Mouse (Mus musculus) layer of hippocampus, adult 9-11 months (tissue): ENCODE results near the gene Tnrc6b.

ENCODE experiments used
- DNase-seq: peaks from one replicate; pipeline ENCODE4 v3.0.0; 2022

Gene Tnrc6b

DNA sequence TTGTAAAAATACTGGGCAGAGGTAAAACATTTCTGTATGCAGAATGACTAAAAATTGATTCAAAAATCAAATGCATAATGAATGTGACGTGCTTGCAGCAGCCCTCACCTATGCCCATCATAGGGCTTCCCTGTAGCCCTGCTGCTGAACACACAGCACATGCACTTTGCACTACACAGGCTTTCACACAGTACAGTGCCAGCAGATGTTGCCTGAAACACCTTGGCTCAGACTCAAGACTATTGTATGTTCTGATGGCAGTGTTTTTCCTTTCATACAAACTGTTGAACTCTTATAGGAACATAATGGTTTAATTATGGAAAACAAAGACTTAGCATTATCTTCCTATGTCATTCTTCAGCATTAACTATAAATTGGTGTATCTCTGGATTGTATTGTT, 84.0 kb downstream of the Tnrc6b start:
- DNase-seq = no peak

DNA sequence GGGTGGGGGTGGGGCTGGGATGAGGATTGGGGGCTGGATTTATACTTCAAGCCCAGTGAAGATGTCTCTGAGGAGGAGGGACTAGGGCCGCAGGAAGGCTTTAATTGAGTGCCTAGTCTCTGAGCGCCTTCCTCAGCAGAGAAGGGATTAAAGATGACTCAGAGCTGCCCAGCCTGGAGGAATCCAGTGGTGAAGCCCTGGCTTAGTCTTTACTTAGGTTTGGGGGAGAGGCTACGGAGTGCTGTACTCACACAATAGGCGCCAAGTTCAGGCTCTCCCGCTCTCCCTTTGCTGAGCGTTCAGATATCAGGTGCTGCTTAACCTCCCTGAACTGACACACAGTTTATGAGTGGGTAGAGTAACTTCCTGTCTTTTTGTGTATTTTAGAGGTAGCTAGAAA, 86.6 kb downstream of the Tnrc6b start:
- DNase-seq = peak; percentile 29

DNA sequence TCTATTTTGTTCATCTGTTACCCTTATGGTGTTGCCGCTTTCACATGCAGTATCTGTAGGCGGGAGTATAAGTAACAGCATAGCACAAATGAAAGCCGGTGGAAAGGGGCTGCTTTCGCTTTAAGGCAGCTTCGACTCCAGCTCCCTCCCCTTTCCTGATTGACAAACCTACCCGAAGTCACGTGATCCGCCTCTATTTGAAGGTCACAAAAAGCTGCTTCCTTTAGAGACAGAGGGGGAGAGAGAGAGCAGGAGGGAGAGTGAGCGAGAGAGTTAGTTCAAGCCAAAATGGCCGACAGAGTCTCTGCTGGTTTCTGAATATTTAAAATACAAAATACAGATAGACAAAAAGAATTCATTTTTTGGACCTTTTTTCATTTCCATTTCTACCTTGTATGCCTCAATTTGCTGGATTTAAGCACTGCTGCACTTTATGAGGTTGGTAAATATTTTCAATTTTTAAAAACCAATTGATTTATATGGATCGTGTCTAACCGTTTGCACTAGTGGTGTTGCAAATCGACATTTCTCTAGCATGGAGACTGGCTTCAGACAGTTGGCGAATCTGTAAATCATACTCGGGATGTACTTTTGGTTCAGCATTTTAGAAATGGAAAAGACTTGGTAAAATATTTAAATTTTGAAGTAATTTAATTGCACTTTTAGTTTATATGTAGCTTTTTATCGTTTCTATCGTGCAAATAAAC, 87.4 kb downstream of the Tnrc6b start:
- DNase-seq = peak; percentile 97

DNA sequence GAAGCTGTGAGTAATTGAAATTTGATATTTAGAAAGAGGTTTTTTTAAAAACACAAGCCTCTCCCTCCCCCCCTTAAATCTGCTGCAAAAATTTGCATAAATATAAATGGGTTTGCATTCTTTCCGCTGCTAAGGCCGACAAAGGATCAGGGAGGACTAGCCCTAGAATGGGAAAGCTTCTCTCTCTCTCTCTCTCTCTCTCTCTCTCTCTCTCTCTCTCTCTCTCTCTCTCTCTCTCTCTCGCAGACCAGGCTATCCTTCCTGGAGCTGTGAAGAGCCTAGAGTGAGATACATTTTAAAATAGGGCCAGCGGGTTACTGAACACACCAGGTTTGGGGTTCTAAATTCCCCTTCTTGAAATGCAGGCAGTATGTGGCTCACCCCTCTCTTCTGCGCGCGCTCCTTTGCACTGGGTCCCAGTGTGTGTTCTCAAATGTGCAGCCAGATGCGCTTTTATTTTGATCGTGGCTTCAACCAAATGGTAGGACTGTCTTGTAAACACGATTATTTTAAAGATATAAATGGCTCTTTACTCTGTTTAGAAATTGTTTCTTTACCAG, 88.0 kb downstream of the Tnrc6b start:
- DNase-seq = peak; percentile 34

DNA sequence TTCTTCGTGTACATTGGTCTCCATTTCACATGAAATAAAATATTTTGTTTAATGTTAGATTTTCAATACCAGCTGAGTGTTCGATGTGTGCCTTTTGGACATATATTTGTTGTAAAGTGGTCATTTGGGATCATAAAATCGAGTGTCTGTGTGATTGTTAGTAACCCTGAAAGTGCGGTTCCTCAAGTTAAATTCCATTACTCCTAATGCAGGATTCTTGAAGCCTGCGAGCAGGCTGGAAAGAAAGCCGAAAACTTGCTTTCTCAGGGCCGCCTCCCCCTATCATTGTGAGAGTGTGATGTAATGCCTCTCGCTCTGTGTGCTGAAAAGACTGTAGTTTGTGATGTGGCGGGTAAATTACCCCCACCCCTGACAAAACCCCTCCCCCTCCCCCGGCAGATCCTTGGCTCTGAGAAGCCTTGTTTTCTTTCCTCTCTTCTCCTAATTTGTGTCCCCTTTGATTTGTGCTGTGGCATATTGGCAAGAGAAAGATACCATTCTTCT, 88.6 kb downstream of the Tnrc6b start:
- DNase-seq = no peak

DNA sequence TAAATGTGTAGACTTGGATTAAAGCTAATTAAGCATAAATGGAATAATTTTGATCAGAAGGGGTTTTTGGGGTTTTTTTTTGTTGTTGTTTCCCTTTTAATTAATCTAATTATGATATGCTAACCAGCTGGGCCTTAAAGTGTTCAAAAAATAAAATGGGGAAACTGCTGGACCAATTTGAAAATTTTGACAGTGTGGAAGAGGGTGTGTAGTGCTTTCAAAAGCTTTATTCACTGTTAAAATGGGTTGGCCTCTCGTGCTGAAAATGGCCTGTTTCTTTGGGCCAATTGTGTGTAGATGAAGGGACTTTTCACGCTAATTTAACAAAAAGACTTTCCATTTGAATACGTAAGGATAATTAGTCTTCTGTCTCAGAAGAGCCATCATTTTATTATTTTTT, 89.1 kb downstream of the Tnrc6b start:
- no peak for DNase-seq

DNA sequence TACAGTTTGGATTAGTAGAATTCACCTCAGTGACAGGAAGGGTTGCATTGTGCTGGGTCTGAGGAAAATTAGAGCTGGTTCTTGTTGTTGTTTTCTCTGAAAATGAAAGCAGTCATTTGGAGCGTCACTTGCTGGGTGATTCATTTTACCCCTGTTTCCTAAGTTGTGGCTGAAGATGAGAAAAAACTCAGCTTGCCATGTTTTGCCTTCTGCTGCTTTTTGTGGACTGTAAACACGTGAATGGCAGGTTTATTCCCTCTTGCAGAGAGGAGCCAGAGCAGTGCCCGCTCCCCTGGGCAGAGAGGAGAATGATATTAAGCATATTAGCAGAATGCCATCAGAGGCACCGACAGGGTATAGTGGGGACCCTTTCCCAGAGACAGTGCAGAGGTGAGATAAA, 89.7 kb downstream of the Tnrc6b start:
- DNase-seq = no peak

DNA sequence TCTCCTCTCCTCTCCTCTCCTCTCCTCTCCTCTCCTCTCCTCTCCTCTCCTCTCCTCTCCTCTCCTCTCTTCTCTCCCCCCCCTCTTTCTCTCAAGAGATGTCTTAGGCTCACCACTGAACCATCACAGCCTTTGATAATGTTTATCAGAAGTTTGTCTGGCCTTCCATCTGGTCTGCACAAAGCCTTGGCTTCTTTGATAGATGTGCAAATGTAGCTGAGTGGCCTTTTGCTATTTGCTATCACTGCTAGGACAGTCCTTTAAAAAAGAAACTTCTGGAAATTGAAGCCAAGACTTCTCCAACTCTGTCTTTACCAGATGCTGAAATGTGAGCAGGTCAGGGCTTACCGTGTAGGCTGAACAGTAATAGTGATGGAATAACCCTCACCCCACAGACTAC, 90.5 kb downstream of the Tnrc6b start:
- no peak for DNase-seq

DNA sequence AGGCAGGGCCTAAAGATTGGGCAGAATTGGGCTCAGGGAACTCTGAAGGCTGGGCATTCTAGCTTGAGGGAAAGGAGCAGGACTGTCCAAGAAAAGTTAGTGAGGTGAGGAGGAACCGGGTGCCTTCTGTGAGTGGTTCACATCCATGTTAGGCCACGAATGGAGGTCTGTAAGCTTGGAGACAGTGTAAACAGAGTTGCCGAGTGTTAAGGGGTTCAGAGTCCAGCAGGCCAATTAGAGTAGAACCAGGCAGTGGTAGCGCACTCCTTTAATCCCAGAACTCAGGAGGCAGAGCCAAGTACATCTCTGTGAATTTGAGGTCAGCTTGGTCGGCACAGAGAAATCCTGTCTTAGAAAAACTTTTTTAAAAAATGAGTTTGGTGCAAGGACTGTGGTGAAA, 96.0 kb downstream of the Tnrc6b start:
- no peak for DNase-seq

DNA sequence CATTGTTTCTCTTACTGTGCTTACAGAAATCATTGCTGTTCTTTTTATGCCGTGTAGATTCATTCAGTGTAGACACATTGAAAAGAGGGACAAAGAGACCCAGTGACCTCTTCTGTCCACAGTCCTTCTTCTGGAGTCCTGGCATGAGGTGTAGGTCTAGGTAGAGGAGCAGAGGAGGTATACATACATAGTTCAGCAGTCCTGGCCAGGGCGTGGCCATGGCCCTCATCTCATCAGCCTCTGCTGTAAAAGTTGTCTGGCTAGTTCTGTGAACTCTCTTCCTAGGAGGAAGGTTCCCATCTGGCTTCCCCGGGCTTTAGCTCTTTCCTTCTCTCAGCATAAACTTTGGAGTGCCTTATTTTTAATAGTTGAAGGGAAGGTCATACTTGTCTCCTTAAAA, 99.1 kb downstream of the Tnrc6b start:
- no peak for DNase-seq

DNA sequence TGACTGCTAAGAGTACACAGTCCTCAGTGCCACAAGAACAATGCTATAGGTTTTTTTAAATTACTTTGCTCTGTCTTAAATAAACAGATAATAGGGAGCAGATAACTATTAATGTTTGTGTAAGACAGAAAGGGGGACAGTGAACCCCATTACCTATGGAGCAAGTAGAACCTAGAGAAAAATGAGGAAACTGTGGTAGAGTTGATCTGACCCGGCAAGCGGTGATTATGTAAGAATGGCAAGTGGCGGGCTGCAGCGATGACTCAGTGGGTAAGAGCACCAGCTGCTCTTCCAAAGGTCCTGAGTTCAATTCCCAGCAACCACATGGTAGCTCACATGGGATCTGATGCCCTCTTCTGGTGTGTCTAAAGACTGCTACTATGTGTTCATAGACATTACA, 101.7 kb downstream of the Tnrc6b start:
- DNase-seq = no peak

DNA sequence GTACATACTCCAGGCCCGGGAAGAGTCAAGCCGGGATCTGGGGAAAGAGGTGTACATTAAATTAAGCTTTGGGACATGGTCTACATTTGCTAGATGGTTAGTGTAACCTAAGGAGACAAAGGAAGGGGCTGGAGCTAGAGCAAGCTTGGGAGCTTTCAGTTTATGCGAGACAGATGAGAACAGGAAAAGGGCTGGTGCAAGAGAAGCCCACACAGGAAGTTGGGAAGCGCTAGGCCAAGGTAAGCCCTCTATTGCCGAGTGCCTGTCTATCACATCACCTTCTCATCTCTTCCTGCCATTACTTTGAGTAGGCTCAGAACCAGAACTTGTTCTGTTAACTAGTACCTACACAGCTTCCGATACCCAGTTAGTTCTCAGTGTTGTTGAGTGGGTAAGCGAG, 103.7 kb downstream of the Tnrc6b start:
- DNase-seq = no peak

DNA sequence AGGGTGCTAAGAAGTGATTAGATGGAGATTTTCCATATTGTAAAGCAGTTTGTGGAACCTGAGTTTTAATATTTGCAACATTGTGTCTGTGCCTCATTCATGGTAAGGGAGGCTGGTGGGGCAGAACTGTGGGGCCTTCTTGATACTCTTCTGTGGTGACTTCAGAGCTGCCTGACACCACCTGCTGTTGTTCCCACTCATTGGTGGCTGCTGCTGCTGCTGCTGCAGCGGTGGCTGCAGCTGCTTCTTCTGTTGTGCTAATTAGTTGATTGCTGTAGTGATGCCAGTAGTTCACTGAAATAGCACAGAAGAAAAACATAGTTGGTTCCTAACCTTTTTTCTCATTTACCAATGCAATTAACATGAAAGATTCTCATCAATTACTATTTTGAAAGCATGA, 111.2 kb downstream of the Tnrc6b start:
- DNase-seq = no peak

DNA sequence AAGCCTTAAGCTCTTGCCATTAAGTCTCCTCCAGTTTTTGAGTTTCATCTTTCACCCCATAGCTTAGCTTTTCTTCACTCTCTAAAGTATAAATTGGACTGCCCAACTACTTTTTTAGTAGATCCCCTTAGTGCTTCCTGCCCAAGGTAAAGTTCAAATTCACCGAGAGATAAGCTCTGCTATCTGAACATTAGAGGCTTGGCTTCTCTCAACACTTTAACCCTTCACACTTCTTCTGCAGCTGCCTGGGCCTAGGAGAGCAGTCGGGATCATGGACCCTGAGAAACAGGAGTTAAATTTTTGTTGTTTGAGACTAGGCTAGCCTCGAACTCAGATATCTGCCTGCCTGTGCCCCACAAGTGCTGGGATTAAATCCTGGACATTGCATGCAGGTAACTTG, 120.1 kb downstream of the Tnrc6b start:
- DNase-seq = no peak

DNA sequence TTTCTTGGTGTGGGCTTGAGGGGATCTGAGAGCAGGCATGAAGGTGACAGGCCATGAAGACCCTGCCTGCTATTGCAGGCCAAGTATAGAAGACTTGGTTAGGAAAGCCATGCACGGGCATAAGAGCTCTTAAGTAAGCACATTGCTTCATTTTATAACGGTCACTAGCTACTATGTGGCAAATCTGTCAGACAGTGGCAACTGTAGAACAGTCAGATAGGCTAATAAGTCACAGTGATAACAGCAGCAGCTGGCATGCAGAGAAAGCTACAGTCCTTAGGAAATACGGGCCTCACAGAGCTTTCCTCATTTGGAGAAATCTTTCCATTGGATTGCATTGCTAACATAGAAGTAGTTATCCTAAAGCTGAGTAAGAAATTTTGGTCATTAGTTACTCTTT, 121.7 kb downstream of the Tnrc6b start:
- DNase-seq = no peak

DNA sequence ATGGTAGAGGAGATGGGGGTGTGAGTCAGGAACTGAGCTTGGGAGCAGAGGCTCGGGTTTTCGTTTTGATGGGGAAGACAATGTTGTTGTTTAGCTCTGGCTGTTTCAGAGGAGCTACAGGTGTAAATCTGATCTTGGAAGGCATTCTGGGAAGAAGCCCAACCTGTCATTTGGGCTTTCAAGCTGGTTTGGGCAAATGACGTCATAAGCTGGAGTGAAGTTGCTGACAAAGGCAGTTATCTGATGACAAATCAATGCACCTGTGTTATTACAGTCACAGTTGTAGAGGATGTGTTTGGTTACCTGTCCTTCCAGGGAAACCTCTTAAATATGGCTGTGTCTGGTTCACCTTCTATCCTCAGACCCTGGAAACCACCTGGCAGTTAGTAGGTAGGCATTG, 125.1 kb downstream of the Tnrc6b start:
- no peak for DNase-seq

DNA sequence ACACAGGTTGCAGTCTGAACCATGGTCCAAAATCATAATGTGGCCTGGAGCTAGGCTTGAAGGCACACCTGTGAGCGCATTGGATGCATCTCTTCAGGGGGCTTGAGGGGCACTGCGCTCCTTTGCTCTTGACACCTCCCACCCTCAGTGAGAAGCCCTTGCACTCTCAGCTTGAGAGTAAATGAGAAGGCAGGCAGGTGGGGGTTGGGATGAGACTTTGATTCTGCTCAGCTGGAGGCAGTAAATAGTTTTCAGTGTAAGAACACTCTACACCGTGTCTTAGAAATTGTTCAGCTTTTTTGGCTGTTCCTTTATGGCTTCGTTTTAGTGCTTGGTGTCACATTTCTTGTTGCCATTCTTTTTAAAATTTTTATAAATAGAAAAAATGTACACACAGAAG, 127.7 kb downstream of the Tnrc6b start:
- DNase-seq = no peak

DNA sequence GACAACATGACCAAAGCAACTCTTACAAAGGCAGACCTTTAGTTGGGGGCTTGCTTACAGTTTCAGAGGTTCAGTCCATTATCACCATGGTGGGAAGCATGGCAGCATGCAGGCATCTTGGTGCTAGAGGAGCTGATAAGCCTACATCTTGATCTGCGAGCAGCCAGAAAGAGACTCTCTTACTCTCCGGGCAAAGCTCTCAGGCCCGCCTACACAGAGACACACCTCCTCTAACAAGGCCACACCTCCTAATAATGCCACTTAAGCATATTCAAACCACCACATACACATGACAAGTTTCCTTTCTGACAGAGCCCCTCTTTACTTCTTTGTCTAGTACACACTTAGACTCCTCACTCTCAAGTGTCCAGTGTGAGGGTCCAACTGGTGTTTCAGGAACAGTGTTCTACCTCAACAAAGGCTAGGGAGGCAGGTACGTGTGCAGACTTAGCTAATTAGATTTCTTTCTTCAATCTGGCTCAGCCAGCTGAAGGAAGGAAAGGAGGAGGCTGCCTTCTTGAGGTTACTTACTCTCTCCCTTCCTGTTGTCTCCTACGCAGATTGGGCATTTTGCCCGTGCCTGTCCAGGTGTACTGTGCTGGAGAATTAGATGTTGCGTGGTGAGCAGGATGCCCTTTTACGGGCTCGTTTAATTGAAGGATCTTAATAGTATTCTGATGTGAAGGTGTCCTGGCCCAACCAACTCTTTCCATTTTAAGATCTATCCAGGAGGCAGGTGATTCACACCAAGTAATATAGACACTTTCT, 128.7 kb downstream of the Tnrc6b start:
- peak; percentile 28 for DNase-seq

DNA sequence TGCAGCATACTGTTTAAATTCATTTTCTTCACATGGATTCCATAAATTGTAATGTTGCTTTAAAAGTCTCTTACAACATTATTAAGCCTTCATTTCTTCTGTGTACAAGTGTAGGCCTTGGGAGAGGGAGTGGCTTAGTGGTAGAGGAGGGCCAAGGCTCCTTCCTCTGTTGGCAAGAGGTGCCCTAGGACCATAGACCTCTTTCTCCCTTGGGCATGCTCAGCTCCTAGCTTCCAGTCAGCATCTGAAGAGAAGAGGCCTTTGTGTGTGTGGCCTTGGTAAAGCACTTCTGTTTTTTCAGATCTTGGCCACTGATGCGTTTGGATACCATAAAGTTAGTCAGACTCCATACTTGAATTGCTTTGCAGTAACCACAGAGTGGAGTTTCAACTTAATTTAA, 133.1 kb downstream of the Tnrc6b start:
- DNase-seq = no peak

DNA sequence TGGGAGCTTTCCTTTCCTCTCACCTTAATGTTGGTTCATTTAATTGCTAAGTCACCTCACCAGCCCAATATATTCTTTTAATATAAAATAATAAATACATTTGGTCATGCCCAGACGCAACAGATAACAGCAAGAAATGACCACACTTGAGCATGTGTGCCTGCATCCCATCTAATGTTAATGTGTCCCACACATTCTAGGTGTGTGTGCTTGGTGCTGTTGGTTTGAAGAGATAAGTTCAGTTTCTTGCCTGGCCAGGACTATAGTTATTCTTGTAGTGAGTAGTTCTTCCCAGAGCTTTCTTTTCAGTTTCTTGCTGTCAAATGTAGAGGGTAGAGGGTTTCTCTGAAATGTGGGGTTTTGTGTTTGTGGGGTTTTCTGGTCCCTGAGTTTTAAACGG, 133.8 kb downstream of the Tnrc6b start:
- DNase-seq = no peak

DNA sequence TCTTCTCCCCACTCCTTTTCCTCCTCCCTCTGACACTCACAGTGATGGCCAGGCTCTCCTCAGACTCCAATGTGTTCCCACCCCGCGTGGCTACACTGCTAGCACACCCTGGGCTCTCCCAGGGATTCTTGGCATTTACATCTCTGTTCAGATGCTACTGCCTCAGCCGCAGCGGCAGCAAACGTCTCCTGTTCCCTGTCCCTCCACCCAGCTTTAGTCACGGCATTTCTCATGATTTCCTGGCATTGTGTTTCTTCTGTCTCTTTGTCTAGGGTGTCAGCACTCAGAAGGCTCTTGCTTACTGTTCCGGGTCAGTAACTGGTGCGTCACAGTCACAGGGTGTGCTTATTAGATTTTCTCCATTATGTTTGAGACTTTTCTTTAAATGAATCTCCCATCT, 138.9 kb downstream of the Tnrc6b start:
- DNase-seq = no peak

DNA sequence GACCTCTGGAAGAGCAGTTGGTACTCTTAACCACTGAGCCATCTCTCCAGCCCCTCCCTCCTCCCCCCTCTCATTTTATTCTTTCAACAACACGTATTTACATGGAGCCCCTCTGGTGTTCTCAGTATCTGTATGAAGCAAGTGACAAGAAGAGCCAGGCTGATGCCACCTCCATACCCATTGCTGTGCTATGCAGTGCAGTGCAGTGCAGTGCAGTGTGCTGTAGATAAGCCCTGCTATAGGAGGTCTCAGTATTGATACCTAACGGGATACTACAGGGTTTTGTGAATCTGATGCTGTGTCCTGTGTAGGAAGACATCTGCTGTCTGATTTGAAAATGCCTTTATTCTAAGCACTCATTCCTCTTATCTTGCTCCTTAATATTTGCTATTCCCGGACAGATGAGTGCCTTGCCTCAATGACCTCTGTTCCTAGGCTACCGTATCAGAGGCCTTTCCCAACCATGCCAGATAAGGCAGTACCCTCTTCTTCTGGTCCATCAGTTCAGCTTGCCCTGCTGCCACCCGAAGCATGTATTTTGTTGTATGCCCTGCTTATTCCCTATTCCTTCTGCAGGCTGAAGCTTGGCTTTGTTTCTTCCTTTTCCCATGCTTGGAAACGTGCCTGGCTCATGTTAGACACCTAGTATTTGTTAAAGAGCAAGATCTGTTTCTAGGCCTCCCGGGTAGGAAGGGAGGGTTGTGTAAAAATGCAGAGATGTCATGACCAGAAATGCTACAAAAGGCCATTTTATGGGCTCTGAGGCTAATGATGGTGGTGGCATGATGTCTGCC, 139.8 kb downstream of the Tnrc6b start:
- DNase-seq = no peak

DNA sequence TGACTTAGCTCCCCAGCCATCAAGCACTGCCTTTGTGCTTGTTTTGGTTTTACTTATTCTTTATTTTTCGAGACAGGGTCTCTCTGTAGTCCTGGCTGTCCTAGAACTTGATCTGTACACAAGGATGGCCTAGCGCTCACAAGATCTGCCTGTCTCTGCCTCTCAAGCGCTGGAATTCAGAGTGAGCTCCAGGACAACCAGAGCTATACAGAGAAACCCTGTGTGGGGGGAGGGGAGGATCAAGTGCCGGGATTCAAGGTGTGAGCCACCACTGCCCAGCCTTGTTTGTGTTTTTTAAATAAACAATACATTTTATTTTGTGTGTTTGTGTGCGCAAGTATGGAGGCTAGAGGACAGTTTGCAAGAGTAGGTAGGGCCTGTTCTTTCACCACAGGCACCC, 141.0 kb downstream of the Tnrc6b start:
- DNase-seq = no peak
